Mouse (Mus musculus) myocyte (in vitro differentiated cells): ENCODE data around the gene Hectd4.

Experiments
- MAX ChIP-seq: IDR thresholded peaks from one replicate; pipeline ENCODE4 v1.6.1; 2011; ENCODE audit warnings: low read depth, mild to moderate bottlenecking, control low read depth
- POLR2A ChIP-seq: IDR thresholded peaks from one replicate; pipeline ENCODE4 v1.6.1; 2011; ENCODE audit warnings: low read depth, mild to moderate bottlenecking, control low read depth, moderate library complexity; ENCODE audit not compliant: insufficient read length
- POLR2AphosphoS2 ChIP-seq: IDR thresholded peaks from one replicate; pipeline ENCODE4 v1.6.1; 2011; ENCODE audit warnings: low read depth, control low read depth; ENCODE audit not compliant: insufficient read length
- REST ChIP-seq: IDR thresholded peaks from one replicate; pipeline ENCODE4 v1.6.1; 2011; ENCODE audit warnings: mild to moderate bottlenecking, control low read depth, moderate library complexity; ENCODE audit not compliant: insufficient read depth, insufficient read length

DNA sequence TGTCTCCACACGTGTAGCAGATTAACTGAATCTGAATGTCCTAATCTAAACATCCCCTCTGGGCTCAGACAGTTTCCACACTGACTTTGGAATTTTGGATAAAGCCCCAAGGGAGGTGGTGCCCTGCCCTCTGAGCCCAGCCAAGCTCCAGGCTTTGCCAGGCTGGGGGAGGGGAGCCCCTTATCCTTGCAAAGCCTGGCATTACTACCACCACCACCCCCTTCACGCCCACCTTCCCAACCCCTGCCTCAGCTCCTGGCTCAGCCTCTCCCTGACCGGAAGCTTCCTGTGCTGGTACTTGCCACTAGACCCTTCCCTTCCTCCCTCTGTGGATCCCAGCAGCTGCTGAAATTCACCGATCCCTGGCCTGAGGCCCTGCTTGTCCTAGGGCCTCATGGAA, 167.1 kb downstream of the Hectd4 start:
- TF ChIP-seq POLR2A (no peak), POLR2AphosphoS2 (no peak), REST (no peak), MAX (no peak)
